Mouse (Mus musculus): ENCODE measurements around the gene Fut7. TPM values are rescaled to one million over a fixed set of nuclear protein-coding genes. Genes with fewer than 3 reads are reported as not detected.

The Fut7 gene
- polyA plus RNA-seq, 1 experiment: not detected

DNA sequence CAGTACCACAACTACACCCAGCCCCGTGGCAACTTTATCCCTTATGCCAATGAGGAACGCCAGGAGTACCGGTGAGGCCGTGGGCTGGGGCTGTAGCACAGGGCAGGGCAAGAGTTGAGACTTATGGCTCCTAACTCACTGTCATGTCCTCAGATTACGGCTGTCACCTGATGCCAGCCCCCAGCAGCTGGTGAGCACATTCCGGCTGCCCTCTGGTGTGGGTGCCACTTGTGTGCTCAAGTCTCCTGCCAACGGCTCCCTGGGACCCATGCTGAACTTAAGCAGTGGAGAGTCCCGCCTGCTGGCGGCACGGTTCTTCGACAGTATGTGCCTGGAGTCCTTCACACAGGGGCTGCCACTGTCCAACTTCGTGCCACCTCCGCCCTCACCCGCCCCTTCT lies 19.6 kb downstream of the Fut7 start:
- H3K27me3 ChIP-seq (ENCODE audit: control insufficient read depth, insufficient read depth, low read length, poor library complexity, severe bottlenecking): no peaks in the 10 kb centered on the region
- no peak overlapping the region for H3K4me3 ChIP-seq (ENCODE audit: low read depth, low read length)
- no peaks in the 10 kb centered on the region for H3K36me3 ChIP-seq (ENCODE audit: control insufficient read depth, insufficient read depth, low read length, poor library complexity, severe bottlenecking)
- no peak overlapping the region for H3K27ac ChIP-seq (ENCODE audit: insufficient read depth, low read length)
- H3K9me3 ChIP-seq (replicated peaks; ENCODE audit: control insufficient read depth, insufficient read depth, low read length, poor library complexity, severe bottlenecking): no peaks in the 10 kb centered on the region
- no peak overlapping the region for H3K9ac ChIP-seq (ENCODE audit: low read depth, poor library complexity, severe bottlenecking)
- H3K4me1 ChIP-seq (ENCODE audit: control insufficient read depth, insufficient read depth, low read length): no peaks in the 10 kb centered on the region
- TF ChIP-seq EP300 (IDR thresholded peaks at IDR 0.05; ENCODE audit: insufficient read depth, low read depth, low read length) (no peak), CTCF (IDR thresholded peaks at IDR 0.05; ENCODE audit: low read depth, low read length) (no peak), POLR2A (IDR thresholded peaks at IDR 0.05; ENCODE audit: insufficient read depth, low read length) (no peak)

DNA sequence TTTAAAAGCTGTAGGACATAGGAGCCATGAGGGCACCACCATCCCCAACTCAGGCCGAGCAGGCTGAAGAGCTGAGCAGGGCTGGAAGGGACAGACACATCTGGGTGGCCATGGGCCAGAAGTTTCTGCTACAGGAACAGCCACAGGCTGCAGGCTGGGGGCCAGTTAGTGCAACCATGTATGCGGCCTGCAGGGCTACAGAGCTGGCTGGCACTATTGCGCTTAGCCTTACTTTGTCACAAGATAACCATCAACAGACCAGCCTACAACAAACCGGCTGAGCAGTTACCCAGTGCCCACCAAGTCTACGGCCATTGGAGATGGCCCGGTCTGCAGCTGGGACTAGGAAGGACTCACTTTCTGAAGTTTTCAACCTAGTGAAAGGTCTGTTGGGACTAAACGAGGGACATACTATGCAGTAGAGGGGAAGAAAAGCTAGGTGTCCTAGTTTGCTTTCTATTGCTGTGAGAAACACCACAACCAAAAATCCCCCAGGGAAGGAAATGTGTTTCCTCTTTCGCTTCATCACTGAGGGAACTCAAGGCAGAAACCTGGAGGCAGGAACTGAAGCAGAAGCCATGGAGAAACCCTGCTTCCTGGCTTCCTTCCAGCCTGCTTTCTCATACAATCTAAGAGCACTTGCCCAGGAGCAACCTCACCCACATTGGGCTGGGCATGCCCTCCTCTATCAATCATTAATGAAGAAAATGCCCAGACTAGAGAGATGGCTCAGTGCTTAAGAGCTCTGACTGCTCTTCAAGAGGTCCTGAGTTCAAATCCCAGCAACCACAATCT lies 28.0 kb downstream of the Fut7 start:
- H3K9me3 ChIP-seq (replicated peaks; ENCODE audit: control insufficient read depth, insufficient read depth, low read length, poor library complexity, severe bottlenecking): no peaks in the 10 kb centered on the region
- H3K4me3 ChIP-seq (ENCODE audit: low read depth, low read length): no peak overlapping the region
- no peak overlapping the region for H3K9ac ChIP-seq (ENCODE audit: low read depth, poor library complexity, severe bottlenecking)
- H3K27ac ChIP-seq (ENCODE audit: insufficient read depth, low read length): no peak overlapping the region
- TF ChIP-seq CTCF (IDR thresholded peaks at IDR 0.05; ENCODE audit: low read depth, low read length) (no peak), POLR2A (IDR thresholded peaks at IDR 0.05; ENCODE audit: insufficient read depth, low read length) (no peak), EP300 (IDR thresholded peaks at IDR 0.05; ENCODE audit: insufficient read depth, low read depth, low read length) (no peak)
- H3K27me3 ChIP-seq (ENCODE audit: control insufficient read depth, insufficient read depth, low read length, poor library complexity, severe bottlenecking): no peaks in the 10 kb centered on the region
- H3K4me1 ChIP-seq (ENCODE audit: control insufficient read depth, insufficient read depth, low read length): peaks cover 2% of the 10 kb centered on the region
- no peaks in the 10 kb centered on the region for H3K36me3 ChIP-seq (ENCODE audit: control insufficient read depth, insufficient read depth, low read length, poor library complexity, severe bottlenecking)

DNA sequence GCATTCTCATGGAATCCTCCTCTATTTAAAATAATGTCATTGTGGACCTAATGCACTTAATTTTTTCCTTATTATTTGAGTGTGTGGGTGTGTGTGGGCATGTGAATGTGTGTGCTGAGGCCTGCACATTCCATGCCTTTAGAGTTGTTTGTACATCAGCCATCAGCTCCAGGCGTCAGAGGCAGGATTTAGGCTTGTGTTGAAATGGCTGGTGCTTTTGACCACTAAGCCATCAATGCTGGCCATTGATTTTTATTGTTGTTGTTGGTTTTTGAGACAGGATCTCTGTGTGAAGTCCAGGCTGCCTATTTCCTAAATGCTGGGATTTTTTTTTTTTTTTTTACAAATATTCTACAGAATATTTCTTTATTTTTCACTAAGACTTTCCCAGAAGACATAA lies 29.9 kb downstream of the Fut7 start:
- no peaks in the 10 kb centered on the region for H3K27me3 ChIP-seq (ENCODE audit: control insufficient read depth, insufficient read depth, low read length, poor library complexity, severe bottlenecking)
- H3K27ac ChIP-seq (ENCODE audit: insufficient read depth, low read length): no peak overlapping the region
- H3K9ac ChIP-seq (ENCODE audit: low read depth, poor library complexity, severe bottlenecking): no peak overlapping the region
- no peaks in the 10 kb centered on the region for H3K9me3 ChIP-seq (replicated peaks; ENCODE audit: control insufficient read depth, insufficient read depth, low read length, poor library complexity, severe bottlenecking)
- TF ChIP-seq POLR2A (IDR thresholded peaks at IDR 0.05; ENCODE audit: insufficient read depth, low read length): no peak
- TF ChIP-seq EP300 (IDR thresholded peaks at IDR 0.05; ENCODE audit: insufficient read depth, low read depth, low read length): no peak
- no peak for TF ChIP-seq CTCF (IDR thresholded peaks at IDR 0.05; ENCODE audit: low read depth, low read length)
- no peaks in the 10 kb centered on the region for H3K36me3 ChIP-seq (ENCODE audit: control insufficient read depth, insufficient read depth, low read length, poor library complexity, severe bottlenecking)
- peaks cover 7% of the 10 kb centered on the region for H3K4me1 ChIP-seq (ENCODE audit: control insufficient read depth, insufficient read depth, low read length)
- H3K4me3 ChIP-seq (ENCODE audit: low read depth, low read length): no peak overlapping the region

DNA sequence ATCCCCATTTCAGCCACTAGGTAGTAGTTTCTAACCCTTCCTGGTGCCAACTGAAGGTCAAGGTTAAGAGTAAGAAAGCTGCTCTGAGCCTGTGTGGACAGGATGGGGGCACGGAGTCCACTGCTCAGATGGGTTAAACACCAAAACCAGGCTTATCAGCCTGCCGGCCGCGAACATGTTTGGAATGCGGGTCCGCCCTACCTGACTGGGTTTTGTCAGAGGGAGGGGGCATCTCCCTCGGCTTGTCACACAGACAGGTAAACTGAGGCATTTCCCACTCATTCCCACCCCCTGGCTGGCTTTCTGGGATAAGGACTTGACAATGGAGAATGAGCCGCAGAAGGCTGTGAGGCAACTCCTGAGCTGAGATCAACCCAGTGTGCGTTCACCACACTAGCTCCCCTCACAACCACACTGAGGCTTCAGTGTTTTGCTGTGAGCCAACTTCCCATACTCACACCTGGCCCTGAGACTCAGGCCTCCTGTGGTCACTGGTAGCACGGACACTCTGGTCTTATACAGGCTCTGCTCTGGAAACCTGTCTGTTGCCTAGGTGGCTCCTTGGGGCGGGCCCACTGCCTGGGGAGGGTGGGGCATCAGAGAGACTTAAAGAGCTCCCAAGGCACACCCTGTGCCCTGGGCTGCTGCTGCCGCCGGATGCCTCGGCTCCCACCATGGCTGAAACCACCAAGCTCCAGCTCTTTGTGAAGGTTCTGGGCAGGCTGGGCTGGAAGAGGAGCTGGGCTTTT lies 33.3 kb downstream of the Fut7 start, which contains the start of gene Clic3:
Gene Clic3 (plus strand): TSS at position 634 of the 749 bp plus-strand sequence.
- H3K4me1 ChIP-seq (ENCODE audit: control insufficient read depth, insufficient read depth, low read length): peaks cover 8% of the 10 kb centered on the region
- H3K9ac ChIP-seq (ENCODE audit: low read depth, poor library complexity, severe bottlenecking): no peak within 1 kb of the TSS
- H3K4me3 ChIP-seq (ENCODE audit: low read depth, low read length): no peak within 1 kb of the TSS
- H3K27me3 ChIP-seq (ENCODE audit: control insufficient read depth, insufficient read depth, low read length, poor library complexity, severe bottlenecking): no peaks in the 10 kb centered on the region
- H3K27ac ChIP-seq (ENCODE audit: insufficient read depth, low read length): no peak within 1 kb of the TSS
- H3K36me3 ChIP-seq (ENCODE audit: control insufficient read depth, insufficient read depth, low read length, poor library complexity, severe bottlenecking): no peaks in the 10 kb centered on the region
- TF ChIP-seq CTCF (IDR thresholded peaks at IDR 0.05; ENCODE audit: low read depth, low read length) (no peak), EP300 (IDR thresholded peaks at IDR 0.05; ENCODE audit: insufficient read depth, low read depth, low read length) (no peak), POLR2A (IDR thresholded peaks at IDR 0.05; ENCODE audit: insufficient read depth, low read length) (no peak)
- no peaks in the 10 kb centered on the region for H3K9me3 ChIP-seq (replicated peaks; ENCODE audit: control insufficient read depth, insufficient read depth, low read length, poor library complexity, severe bottlenecking)

DNA sequence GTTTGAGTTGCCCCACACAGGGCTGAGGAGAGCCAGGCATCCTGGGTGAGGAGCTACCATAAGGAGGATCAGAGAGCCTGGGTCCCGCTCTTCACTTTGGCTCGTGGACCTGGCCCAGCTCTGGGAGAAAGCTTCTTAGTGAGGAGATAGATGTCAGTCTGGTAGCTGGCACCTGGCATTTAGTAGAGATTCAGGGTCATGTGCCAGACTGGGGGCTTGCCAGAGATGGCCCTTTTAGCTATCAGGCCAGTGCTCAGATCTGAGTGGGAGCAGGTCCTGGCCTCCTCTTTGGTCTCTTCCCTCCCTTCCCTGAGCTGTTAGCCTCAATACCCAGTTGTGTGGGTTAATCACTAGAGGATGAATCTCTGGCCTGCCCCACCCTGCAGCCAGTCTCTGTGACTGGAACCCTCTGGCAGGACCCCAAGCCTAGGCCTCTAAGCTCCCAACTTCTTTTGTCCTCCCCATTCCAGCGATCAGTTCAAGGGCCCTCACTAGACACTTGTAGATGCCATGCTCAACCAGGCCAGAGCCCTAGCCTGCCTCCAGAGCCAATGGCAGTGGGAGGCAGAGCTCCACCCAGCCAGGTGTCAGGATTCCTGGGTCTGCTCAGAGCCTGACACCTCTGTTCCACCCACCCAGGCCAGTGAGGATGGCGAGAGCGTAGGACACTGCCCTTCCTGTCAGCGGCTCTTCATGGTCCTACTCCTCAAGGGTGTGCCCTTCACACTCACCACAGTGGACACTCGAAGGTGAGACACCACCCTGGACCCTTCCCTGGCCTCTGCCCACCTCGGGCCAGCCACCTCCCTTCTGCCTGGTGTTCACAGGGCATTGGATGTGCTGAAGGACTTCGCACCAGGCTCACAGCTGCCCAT lies 34.2 kb downstream of the Fut7 start:
- H3K9me3 ChIP-seq (replicated peaks; ENCODE audit: control insufficient read depth, insufficient read depth, low read length, poor library complexity, severe bottlenecking): no peaks in the 10 kb centered on the region
- no peaks in the 10 kb centered on the region for H3K36me3 ChIP-seq (ENCODE audit: control insufficient read depth, insufficient read depth, low read length, poor library complexity, severe bottlenecking)
- TF ChIP-seq CTCF (IDR thresholded peaks at IDR 0.05; ENCODE audit: low read depth, low read length) (no peak), POLR2A (IDR thresholded peaks at IDR 0.05; ENCODE audit: insufficient read depth, low read length) (no peak), EP300 (IDR thresholded peaks at IDR 0.05; ENCODE audit: insufficient read depth, low read depth, low read length) (no peak)
- H3K27ac ChIP-seq (ENCODE audit: insufficient read depth, low read length): no peak overlapping the region
- no peak overlapping the region for H3K4me3 ChIP-seq (ENCODE audit: low read depth, low read length)
- H3K4me1 ChIP-seq (ENCODE audit: control insufficient read depth, insufficient read depth, low read length): peaks cover 9% of the 10 kb centered on the region
- H3K27me3 ChIP-seq (ENCODE audit: control insufficient read depth, insufficient read depth, low read length, poor library complexity, severe bottlenecking): no peaks in the 10 kb centered on the region
- no peak overlapping the region for H3K9ac ChIP-seq (ENCODE audit: low read depth, poor library complexity, severe bottlenecking)
